Mouse (Mus musculus) G1E (cell line): ENCODE results near the gene Tacc2.

Experiments used
- CTCF ChIP-seq: IDR thresholded peaks from 2 replicates; pipeline ENCODE4 v1.5.1; 2012; ENCODE audit warnings: low read depth, low read length, inconsistent platforms, mixed read lengths
- GATA1 ChIP-seq: IDR thresholded peaks from 2 replicates; pipeline ENCODE4 v1.6.1; 2012; ENCODE audit warnings: borderline replicate concordance, low read length, inconsistent platforms, mixed read lengths
- TAL1 ChIP-seq: conservative IDR thresholded peaks from 2 replicates; pipeline ENCODE4 v1.6.1; 2012; ENCODE audit warnings: low read depth, low read length, inconsistent platforms, mixed read lengths

DNA sequence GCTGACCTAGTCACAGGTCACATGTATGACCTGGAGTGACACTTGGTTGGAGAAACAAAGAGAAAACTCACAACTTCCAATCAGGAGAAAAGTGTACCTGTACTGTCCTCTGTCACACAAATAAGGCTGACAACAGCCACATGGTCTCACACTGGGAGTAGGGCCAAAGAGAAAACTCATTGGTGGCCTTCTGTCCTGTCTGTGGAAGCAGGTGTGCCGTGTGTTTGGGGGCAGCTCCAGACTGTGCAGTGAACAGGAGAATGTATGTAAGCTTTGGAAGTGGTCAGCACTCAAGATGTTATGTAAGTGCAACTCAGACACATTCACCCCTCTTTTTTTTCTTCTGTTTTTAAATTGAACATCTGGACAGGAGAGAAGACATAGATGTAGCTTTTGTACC is 124.1 kb downstream of the Tacc2 start:
- TF ChIP-seq CTCF: no peak
- TF ChIP-seq GATA1: no peak
- no peak for TF ChIP-seq TAL1
